Mouse (Mus musculus) retina, postnatal 1 day (tissue): ENCODE measurements around the gene Traip.
"Not testable (repeated sequence)": the region's sequence is repeated elsewhere in the genome, so short reads cannot be mapped to it uniquely, and the experiment has no call there.

ENCODE experiments used
- DNase-seq: peaks from one replicate; pipeline ENCODE4 v3.0.0-alpha.2; 2012

Traip gene

DNA sequence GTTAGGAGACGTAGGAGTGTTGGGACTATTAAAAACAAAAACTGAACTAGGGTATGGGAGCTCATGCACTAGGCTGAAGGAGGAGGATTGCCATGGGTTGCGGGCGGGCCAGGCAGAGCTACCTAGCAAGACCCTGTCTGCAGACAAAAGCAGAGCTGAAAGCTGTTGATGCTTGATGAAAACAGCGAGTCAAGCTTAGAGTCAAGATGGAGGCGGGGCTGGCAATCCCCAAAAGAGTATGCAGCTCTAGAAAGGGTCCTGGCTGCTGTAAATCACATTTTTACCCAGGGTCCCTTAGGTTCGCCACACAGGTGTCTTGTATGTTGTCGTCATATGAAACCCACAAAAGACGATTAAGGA is 53.6 kb downstream of the Traip start:
- DNase-seq = peak; percentile 30

DNA sequence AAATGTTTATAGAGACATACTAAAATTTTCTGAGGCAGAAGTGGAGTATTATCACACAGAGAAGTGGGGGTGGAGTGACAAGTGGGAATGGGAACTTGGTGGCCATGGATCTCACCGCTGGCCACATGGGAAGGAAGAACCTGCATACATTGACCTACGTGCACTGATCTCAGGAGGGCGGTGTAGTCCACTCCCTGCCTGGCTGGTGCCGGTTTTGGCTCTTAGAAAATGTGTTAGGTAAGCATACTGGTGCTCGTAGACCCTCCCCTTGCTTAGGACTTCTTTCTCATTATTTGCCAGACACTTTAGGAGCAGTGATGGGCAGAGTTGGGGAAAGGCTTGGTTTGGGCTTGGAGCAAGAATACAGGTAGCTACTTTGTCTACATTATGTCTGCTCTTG is 58.1 kb downstream of the Traip start:
- no peak for DNase-seq

DNA sequence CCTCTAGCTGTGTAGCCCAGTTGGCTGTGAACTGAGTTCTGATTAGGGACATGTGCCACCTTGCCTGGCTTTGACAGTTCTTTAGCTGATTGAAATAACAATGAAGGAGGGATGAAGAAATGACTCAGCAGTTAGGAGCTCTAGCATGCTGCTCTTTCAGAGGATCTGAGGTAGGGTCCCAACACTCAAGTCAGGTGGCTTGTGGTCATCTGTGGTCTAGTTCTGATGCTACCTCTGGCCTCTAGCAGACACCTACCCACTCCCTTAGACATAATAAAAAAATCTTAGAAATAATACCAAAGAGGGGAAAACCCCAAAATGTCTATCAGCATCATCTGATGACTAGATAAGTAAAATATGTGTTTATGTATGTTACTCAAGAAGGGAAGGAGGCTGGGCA is 60.4 kb downstream of the Traip start:
- no peak for DNase-seq

DNA sequence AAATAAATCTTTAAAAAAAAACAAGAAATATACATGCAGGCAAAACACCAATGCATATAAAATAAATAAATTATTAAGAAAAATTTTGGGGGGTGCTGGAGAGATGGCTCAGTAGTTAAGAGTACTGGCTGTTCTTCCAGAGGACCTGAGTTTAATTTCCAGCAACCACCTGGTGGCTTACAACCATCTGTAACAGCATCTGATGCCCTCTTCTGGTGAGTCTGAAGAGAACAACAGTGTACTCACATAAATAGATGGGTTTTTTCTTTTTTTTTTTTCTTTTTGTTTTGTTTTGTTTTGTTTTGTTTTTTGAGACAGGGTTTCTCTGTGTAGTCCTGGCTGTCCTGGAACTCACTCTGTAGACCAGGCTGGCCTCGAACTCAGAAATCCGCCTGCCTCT is 63.6 kb downstream of the Traip start:
- not testable (repeated sequence) for DNase-seq

DNA sequence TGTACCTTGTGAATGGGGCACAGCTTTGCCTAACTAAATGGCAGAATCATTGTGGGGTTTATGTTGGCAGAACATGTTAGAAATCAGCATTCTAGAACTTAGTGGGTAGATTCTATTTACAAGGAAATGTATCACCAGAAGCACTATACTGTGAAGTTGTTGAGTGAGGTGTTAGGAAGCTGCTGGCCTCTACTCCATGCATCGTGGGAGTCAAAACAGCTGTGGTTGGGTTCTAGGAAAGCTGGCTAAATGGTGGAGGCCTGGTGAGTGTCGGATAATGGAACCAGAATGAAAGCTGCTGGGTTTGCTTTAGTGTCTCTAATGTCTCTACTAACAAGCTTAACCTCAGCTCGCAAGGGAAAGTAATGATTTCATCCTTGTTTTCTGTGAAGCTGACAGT is 67.2 kb downstream of the Traip start:
- DNase-seq = no peak

DNA sequence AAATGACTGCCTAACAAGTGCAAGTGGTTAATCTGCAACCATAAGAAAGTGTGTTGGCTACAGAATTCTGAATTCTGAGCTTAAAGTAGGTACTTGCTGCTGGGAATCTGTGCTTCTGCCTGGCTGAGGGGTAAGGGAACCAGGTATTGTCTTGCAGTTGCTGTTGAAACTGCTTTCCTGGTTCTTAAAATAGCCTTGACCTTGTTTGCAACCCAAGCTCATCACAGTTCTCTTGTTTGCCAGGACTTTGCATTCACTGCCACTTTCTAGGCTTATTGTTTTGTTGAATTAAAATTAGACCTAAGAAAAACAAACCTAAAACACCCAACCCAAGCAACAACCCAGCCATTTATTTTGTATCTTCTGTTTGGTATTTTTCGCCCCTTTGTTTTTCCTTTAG is 70.8 kb downstream of the Traip start:
- no peak for DNase-seq
